Mouse (Mus musculus) left cerebral cortex, postnatal 25 days (tissue): ENCODE measurements at regions not wholly inside any gene's neighbourhood (a gene's known extent, or its start where the extent isn't known, plus 50 kb on each side); places are given as distances from the start of the nearest gene placed in this dataset.

ENCODE experiments used
- DNase-seq, 2 experiments: peaks; one replicate each; pipeline ENCODE4 v3.0.0; 2022; ENCODE audit warnings: low spot score in 2 of 2, mixed read lengths in 1 of 2
- intact Hi-C: fragments of 180-260 bp; cut with DNase I; formaldehyde crosslinking; loops from one replicate; pipeline ENCODE4 v1.15.1; 2025
- microRNA-seq, 2 experiments: library from miRNA; unstranded; fragments of <30 nt; microRNA quantifications; one replicate each; pipeline ENCODE4 v1.2.0; 2022

DNA sequence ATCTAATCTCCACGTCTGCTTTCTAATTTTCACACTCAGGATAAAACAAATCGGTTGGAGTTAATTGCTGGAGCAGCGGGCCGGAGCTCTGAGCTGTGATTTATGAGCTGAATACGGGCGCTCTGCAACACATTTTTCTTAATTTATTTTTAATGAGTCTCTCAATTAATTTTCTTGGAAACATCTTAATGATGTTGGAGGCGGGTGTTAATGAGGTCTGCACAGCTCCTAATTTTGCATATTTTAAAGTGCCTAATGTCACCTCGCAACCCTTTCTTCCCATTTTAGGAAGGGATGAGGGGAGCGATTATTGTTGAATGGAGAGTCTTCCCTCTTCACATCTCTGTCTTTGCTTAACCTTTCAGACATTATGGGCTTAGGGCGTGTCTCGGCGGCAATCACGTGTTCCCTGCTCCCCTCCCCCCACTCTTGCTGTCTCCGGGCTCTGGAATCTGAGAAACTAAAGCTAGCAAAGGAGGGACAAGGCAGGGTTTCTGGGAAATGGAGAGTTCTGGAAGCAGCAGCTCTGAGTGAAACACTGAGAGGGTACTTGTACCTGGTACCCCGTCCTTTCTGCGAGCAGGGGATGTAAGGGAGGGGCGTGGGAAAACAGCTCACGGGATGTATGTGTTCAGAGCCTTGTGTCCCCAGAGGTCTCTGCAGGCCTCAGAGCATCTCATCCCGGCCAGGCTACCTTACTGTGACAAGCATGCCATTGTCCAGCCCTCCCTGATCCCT, 56.8 kb upstream of the Pmfbp1 start:
- DNase-seq = peak; percentile 34 to 43
- intact Hi-C loops = no loop called here

DNA sequence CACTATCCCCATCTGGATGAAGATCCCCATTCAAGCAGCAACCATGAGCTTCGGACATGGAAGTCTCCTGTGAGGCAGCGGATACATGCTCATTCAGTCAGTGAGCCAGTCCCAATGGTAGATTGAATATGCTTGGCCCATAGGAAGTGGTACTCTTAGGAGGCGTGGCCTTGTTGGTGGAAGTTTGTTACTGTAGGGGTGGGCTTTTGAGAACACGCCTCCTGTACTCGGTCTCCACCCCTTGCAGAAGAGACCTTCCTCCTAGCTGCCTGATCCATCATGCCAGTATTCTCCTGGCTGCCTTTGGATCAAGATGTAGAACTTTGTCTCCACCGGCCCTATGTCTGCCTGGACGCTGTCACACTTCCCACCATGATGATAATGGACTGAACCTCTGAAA, 55.3 kb upstream of the Pmfbp1 start:
- intact Hi-C loops = no loop called here
- no peak for DNase-seq

Small RNAs in the stretch of these regions (microRNA-seq; reads per million reads assigned to microRNA genes)
- gene Gm23163 = 0 reads per million in 2 experiments
